In genomic region chr10:127879155-127879688, GRCm38 (mm10) we compare ENCODE assay signal across 11 mouse cellular contexts. TPM values are rescaled to one million over a fixed set of nuclear protein-coding genes. Genes with fewer than 3 reads are reported as not detected.
DNase-seq lines count a peak whose midpoint lies in the region; ATAC-seq and TF ChIP-seq lines count a peak whose summit lies in the region.
"Had no signal": no experiment of that assay in that cellular context is flagged by ENCODE, and none has a peak within 500 bp of the region (broad histone marks: within the 10 kb centered on the region; RNA-seq: fewer than 3 reads in every experiment).

No protein-coding gene starts in this region.

- H3K36me3 ChIP-seq in liver, embryonic 15.5 days (replicated peaks), result no peaks in the 10 kb centered on the region
- no peaks in the 10 kb centered on the region for H3K36me3 ChIP-seq in hindbrain, embryonic 14.5 days (replicated peaks; ENCODE audit: control insufficient read depth, insufficient read depth)
- H3K36me3 ChIP-seq: embryonic facial prominence, embryonic 13.5 days had no signal

- TF ChIP-seq CTCF in cerebellum, adult 2 months (IDR thresholded peaks at IDR 0.05; ENCODE audit: borderline replicate concordance, insufficient read depth, low read depth, low read length), result no peak

- H3K27me3 ChIP-seq in liver, embryonic 15.5 days, result no peaks in the 10 kb centered on the region
- H3K27me3 ChIP-seq in hindbrain, embryonic 14.5 days (ENCODE audit: control insufficient read depth, insufficient read depth, low read length), result no peaks in the 10 kb centered on the region
- H3K27me3 ChIP-seq in cerebellum, adult 2 months (ENCODE audit: control insufficient read depth, insufficient read depth, low read length), result no peaks in the 10 kb centered on the region
- H3K27me3 ChIP-seq: embryonic facial prominence, embryonic 13.5 days had no signal

- TF ChIP-seq POLR2A in cerebellum, adult 2 months (IDR thresholded peaks at IDR 0.05; ENCODE audit: borderline replicate concordance, insufficient read depth, low read length), result no peak

- ATAC-seq in liver, embryonic 15.5 days (ENCODE audit: insufficient read depth), result peak; percentile 49
- no peak for ATAC-seq in hindbrain, embryonic 14.5 days (ENCODE audit: low FRiP score)
- ATAC-seq in inflammation-experienced regulatory T-cells, adult 6 months, result no peak

- 44% methylated on average over 3 of the region's 3 CpGs for WGBS in liver, embryonic 15.5 days (ENCODE audit: insufficient replicate concordance)
- WGBS in hindbrain, embryonic 14.5 days, result 90% methylated on average over 3 of the region's 3 CpGs
- 71% methylated on average over 3 of the region's 3 CpGs for WGBS in cerebellum, adult 2 months

- peaks cover 17% of the 10 kb centered on the region for H3K4me1 ChIP-seq in liver, embryonic 15.5 days (replicated peaks)
- H3K4me1 ChIP-seq in hindbrain, embryonic 14.5 days (replicated peaks; ENCODE audit: control insufficient read depth, insufficient read depth, low read length), result no peaks in the 10 kb centered on the region
- no peaks in the 10 kb centered on the region for H3K4me1 ChIP-seq in cerebellum, adult 2 months (ENCODE audit: control insufficient read depth, insufficient read depth, low read length)
- H3K4me1 ChIP-seq: embryonic facial prominence, embryonic 13.5 days had no signal

- H3K4me3 ChIP-seq in liver, embryonic 15.5 days (replicated peaks), result no peak overlapping the region
- no peak overlapping the region for H3K4me3 ChIP-seq in hindbrain, embryonic 14.5 days (replicated peaks; ENCODE audit: low read length)
- no peak overlapping the region for H3K4me3 ChIP-seq in cerebellum, adult 2 months (replicated peaks; ENCODE audit: insufficient read depth, low read depth, low read length)
- H3K4me3 ChIP-seq: embryonic facial prominence, embryonic 13.5 days had no signal

- DNase-seq in 416B (ENCODE audit: low read depth) (peak; percentile 89), ES-CJ7 (ENCODE audit: low read depth, low spot score) (peak; percentile 34)
- peak; percentile 57 for DNase-seq in kidney, adult 11 months
- no peak for DNase-seq in hindbrain, embryonic 14.5 days (ENCODE audit: low spot score)
- no peak for DNase-seq in cerebellum, adult 11 months
- DNase-seq in cerebellum, adult 2 months, result no peak
- DNase-seq: thymus, adult 2 months had no signal

- H3K4me2 ChIP-seq in liver, embryonic 15.5 days, result no peak overlapping the region
- H3K4me2 ChIP-seq in hindbrain, embryonic 14.5 days (replicated peaks), result no peak overlapping the region
- H3K4me2 ChIP-seq: embryonic facial prominence, embryonic 13.5 days had no signal

- 0 out of 2 replicates have a peak overlapping the region, but pooled peaks have one; percentile 53 for H3K27ac ChIP-seq in liver, embryonic 15.5 days (replicated peaks)
- H3K27ac ChIP-seq in hindbrain, embryonic 14.5 days, result no peak overlapping the region
- no peak overlapping the region for H3K27ac ChIP-seq in cerebellum, adult 2 months (ENCODE audit: insufficient read depth, low read length)
- H3K27ac ChIP-seq: embryonic facial prominence, embryonic 13.5 days had no signal

- H3K9ac ChIP-seq in liver, embryonic 15.5 days, result no peak overlapping the region
- no peak overlapping the region for H3K9ac ChIP-seq in hindbrain, embryonic 14.5 days
- H3K9ac ChIP-seq: embryonic facial prominence, embryonic 13.5 days had no signal

- no peaks in the 10 kb centered on the region for H3K9me3 ChIP-seq in liver, embryonic 15.5 days (replicated peaks)
- H3K9me3 ChIP-seq in hindbrain, embryonic 14.5 days (ENCODE audit: control insufficient read depth, low read length), result no peaks in the 10 kb centered on the region
- H3K9me3 ChIP-seq: embryonic facial prominence, embryonic 13.5 days had no signal

RNA-seq across cellular contexts. Expression of gene Rdh7, which starts 9.4 kb away (rescaled TPM):
- polyA plus RNA-seq in liver, embryonic 15.5 days (2015; fragmentation: Nextera tagmentation; extraction: Ambion mirVana), result 8.8 and 15.7 TPM in 2 replicates
- not detected in 2 replicates for polyA plus RNA-seq in hindbrain, embryonic 14.5 days (2014; fragmentation: Nextera tagmentation; extraction: Ambion mirVana)
- not detected for polyA plus RNA-seq in inflammation-experienced regulatory T-cells, adult 6 months (2017; shearing (Covaris generic))
- not detected in 2 replicates for polyA plus RNA-seq in cerebellum, adult 2 months (2012; rRNA removed)
- polyA plus RNA-seq: embryonic facial prominence, embryonic 13.5 days; neural tube, embryonic 11.5 days had no signal

RNA-seq across cellular contexts. Expression of gene Rdh16f2, which starts 12.9 kb away (rescaled TPM):
- polyA plus RNA-seq in liver, embryonic 15.5 days (2015; fragmentation: Nextera tagmentation; extraction: Ambion mirVana), result 0.29 and 0.68 TPM in 2 replicates
- polyA plus RNA-seq in hindbrain, embryonic 14.5 days (2014; fragmentation: Nextera tagmentation; extraction: Ambion mirVana), result not detected in 2 replicates
- polyA plus RNA-seq in inflammation-experienced regulatory T-cells, adult 6 months (2017; shearing (Covaris generic)), result not detected
- polyA plus RNA-seq in cerebellum, adult 2 months (2012; rRNA removed), result not detected in 2 replicates
- polyA plus RNA-seq: embryonic facial prominence, embryonic 13.5 days; neural tube, embryonic 11.5 days; thymus, adult 2 months had no signal

RNA-seq across cellular contexts. Expression of gene Sdr9c7, which starts 19.1 kb away (rescaled TPM):
- polyA plus RNA-seq in liver, embryonic 15.5 days (2015; fragmentation: Nextera tagmentation; extraction: Ambion mirVana), result not detected in 2 replicates
- not detected in 2 replicates for polyA plus RNA-seq in hindbrain, embryonic 14.5 days (2014; fragmentation: Nextera tagmentation; extraction: Ambion mirVana)
- not detected for polyA plus RNA-seq in inflammation-experienced regulatory T-cells, adult 6 months (2017; shearing (Covaris generic))
- 0.13 TPM in 1 of 2 replicates, not detected in the other for polyA plus RNA-seq in cerebellum, adult 2 months (2012; rRNA removed)
- polyA plus RNA-seq: neural tube, embryonic 11.5 days had no signal

RNA-seq across cellular contexts. Expression of gene Rdh19, which starts 29.5 kb away (rescaled TPM):
- polyA plus RNA-seq in liver, embryonic 15.5 days (2015; fragmentation: Nextera tagmentation; extraction: Ambion mirVana), result 0.05 TPM in 1 of 2 replicates, not detected in the other
- polyA plus RNA-seq in hindbrain, embryonic 14.5 days (2014; fragmentation: Nextera tagmentation; extraction: Ambion mirVana), result not detected in 2 replicates
- polyA plus RNA-seq in inflammation-experienced regulatory T-cells, adult 6 months (2017; shearing (Covaris generic)), result not detected
- not detected in 2 replicates for polyA plus RNA-seq in cerebellum, adult 2 months (2012; rRNA removed)
- polyA plus RNA-seq: embryonic facial prominence, embryonic 13.5 days; neural tube, embryonic 11.5 days; thymus, adult 2 months had no signal

Comparison
In these comparisons a context has a peak if more than half of its experiments do, and no peak if none do; other contexts are left out.
1. DNase-seq: peak in 416B (single experiment), ES-CJ7 (single experiment) and kidney, adult 11 months (single experiment); none in hindbrain, embryonic 14.5 days (single experiment), cerebellum, adult 11 months (single experiment) and cerebellum, adult 2 months (0 of 2).